In genomic region chr1:182956186-182956960, GRCm38 (mm10) we compare ENCODE assay signal across 13 mouse cellular contexts. TPM values are rescaled to one million over a fixed set of nuclear protein-coding genes. Genes with fewer than 3 reads are reported as not detected.
DNase-seq lines count a peak whose midpoint lies in the region; ATAC-seq and TF ChIP-seq lines count a peak whose summit lies in the region.
"Had no signal": no experiment of that assay in that cellular context is flagged by ENCODE, and none has a peak within 500 bp of the region (broad histone marks: within the 10 kb centered on the region; RNA-seq: fewer than 3 reads in every experiment).

No protein-coding gene starts in this region.

- TF ChIP-seq CTCF in intestine, postnatal 0 days (IDR thresholded peaks at IDR 0.05; ENCODE audit: low read depth), result no peak

- peaks cover 52% of the 10 kb centered on the region for H3K4me1 ChIP-seq in limb, embryonic 13.5 days
- peaks cover 48% of the 10 kb centered on the region for H3K4me1 ChIP-seq in limb, embryonic 10.5 days
- H3K4me1 ChIP-seq in intestine, postnatal 0 days (replicated peaks; ENCODE audit: control insufficient read depth, insufficient read depth, low read length), result peaks cover 16% of the 10 kb centered on the region

- WGBS in limb, embryonic 13.5 days, result 68% methylated on average over 12 of the region's 12 CpGs
- 78% methylated on average over 12 of the region's 12 CpGs for WGBS in limb, embryonic 10.5 days
- WGBS in intestine, postnatal 0 days, result 38% methylated on average over 12 of the region's 12 CpGs

- peaks cover 19% of the 10 kb centered on the region; the same call in 1 of the 2 replicates for H3K27me3 ChIP-seq in limb, embryonic 13.5 days
- H3K27me3 ChIP-seq in limb, embryonic 10.5 days (ENCODE audit: low read depth, poor library complexity, severe bottlenecking), result peaks cover 49% of the 10 kb centered on the region
- H3K27me3 ChIP-seq in intestine, postnatal 0 days (replicated peaks; ENCODE audit: control insufficient read depth, insufficient read depth, low read length), result no peaks in the 10 kb centered on the region
- H3K27me3 ChIP-seq: hindbrain, embryonic 15.5 days had no signal

- no peak for DNase-seq in limb, embryonic 10.5 days (ENCODE audit: low spot score)
- DNase-seq in adipocyte (ENCODE audit: low spot score), result peak; percentile 33
- DNase-seq in lung, postnatal 25 days (ENCODE audit: low spot score), result peak; percentile 46
- DNase-seq in kidney, postnatal 14 days, result no peak
- DNase-seq in adrenal gland, adult 8-10 months, result no peak
- DNase-seq in cerebellum, adult 11-12 months, result no peak
- DNase-seq: kidney, postnatal 36 days; right cerebral cortex, postnatal 14 days had no signal

- H3K27ac ChIP-seq in limb, embryonic 13.5 days, result no peak overlapping the region
- H3K27ac ChIP-seq in limb, embryonic 10.5 days, result no peak overlapping the region
- peak overlapping the region; percentile 92 for H3K27ac ChIP-seq in intestine, postnatal 0 days (ENCODE audit: low read depth, low read length)
- H3K27ac ChIP-seq: hindbrain, embryonic 15.5 days; neural tube, embryonic 13.5 days had no signal

- no peak for ATAC-seq in limb, embryonic 13.5 days (ENCODE audit: low FRiP score, low read depth)
- no peak for ATAC-seq in intestine, postnatal 0 days

- peak overlapping the region; percentile 85 for H3K4me2 ChIP-seq in limb, embryonic 13.5 days (replicated peaks)
- H3K4me2 ChIP-seq in intestine, postnatal 0 days (replicated peaks; ENCODE audit: low read depth), result peak overlapping the region; percentile 90
- H3K4me2 ChIP-seq: hindbrain, embryonic 15.5 days had no signal

- H3K9ac ChIP-seq in limb, embryonic 13.5 days, result no peak overlapping the region
- peak overlapping the region; percentile 17; the same call in 1 of the 2 replicates for H3K9ac ChIP-seq in intestine, postnatal 0 days (ENCODE audit: low read depth, low read length)
- H3K9ac ChIP-seq: hindbrain, embryonic 15.5 days; neural tube, embryonic 13.5 days had no signal

- no peaks in the 10 kb centered on the region for H3K36me3 ChIP-seq in limb, embryonic 13.5 days
- no peaks in the 10 kb centered on the region for H3K36me3 ChIP-seq in limb, embryonic 10.5 days
- H3K36me3 ChIP-seq in intestine, postnatal 0 days (ENCODE audit: control insufficient read depth, insufficient read depth), result no peaks in the 10 kb centered on the region
- H3K36me3 ChIP-seq: hindbrain, embryonic 15.5 days; neural tube, embryonic 13.5 days had no signal

- no peak overlapping the region for H3K4me3 ChIP-seq in limb, embryonic 13.5 days
- H3K4me3 ChIP-seq in limb, embryonic 10.5 days, result no peak overlapping the region
- H3K4me3 ChIP-seq in intestine, postnatal 0 days (ENCODE audit: low read depth, low read length), result peak overlapping the region; percentile 57; the same call in 1 of the 2 replicates
- H3K4me3 ChIP-seq: hindbrain, embryonic 15.5 days; neural tube, embryonic 13.5 days had no signal

- no peaks in the 10 kb centered on the region for H3K9me3 ChIP-seq in limb, embryonic 13.5 days
- H3K9me3 ChIP-seq in limb, embryonic 10.5 days (replicated peaks), result no peaks in the 10 kb centered on the region
- H3K9me3 ChIP-seq in intestine, postnatal 0 days (ENCODE audit: control insufficient read depth), result no peaks in the 10 kb centered on the region
- H3K9me3 ChIP-seq: hindbrain, embryonic 15.5 days; neural tube, embryonic 13.5 days had no signal

RNA-seq across cellular contexts. Expression of gene Tlr5, which starts 1.8 kb away (rescaled TPM):
- 1.1 and 1.7 TPM in 2 replicates for polyA plus RNA-seq in limb, embryonic 13.5 days (2015; fragmentation: Nextera tagmentation; extraction: Ambion mirVana)
- polyA plus RNA-seq in limb, embryonic 10.5 days (2016; fragmentation: Nextera tagmentation; extraction: Ambion mirVana), result 0.33 and 0.69 TPM in 2 replicates
- polyA plus RNA-seq in intestine, postnatal 0 days (2015; fragmentation: Nextera tagmentation; extraction: Ambion mirVana), result 4.3 and 5.0 TPM in 2 replicates
- total RNA-seq in adrenal gland, adult 8-10 months (2022), result 1 to 10 TPM in 1 of 4 experiments, under 1 TPM in 3; 0.61 to 2.5 (median 0.73) TPM
- total RNA-seq: megakaryocyte-erythroid progenitor cell, adult 5-6 weeks had no signal

Comparison
In these comparisons a context has a peak if more than half of its experiments do, and no peak if none do; other contexts are left out.
1. DNase-seq: peak in adipocyte (single experiment) and lung, postnatal 25 days (single experiment); none in limb, embryonic 10.5 days (single experiment), kidney, postnatal 14 days (single experiment), adrenal gland, adult 8-10 months (single experiment) and cerebellum, adult 11-12 months (single experiment).